Mouse (Mus musculus) layer of hippocampus, adult 2 months (tissue): Measurements from ENCODE around the gene Trim46. TPM values are rescaled to one million over a fixed set of nuclear protein-coding genes. Genes with fewer than 3 reads are reported as not detected.
A peak's percentile ranks its signal among the peaks of the same experiment; 100 is the strongest.
"Not testable (repeated sequence)": the region's sequence is repeated elsewhere in the genome, so short reads cannot be mapped to it uniquely, and the experiment has no call there.

Source experiments
- DNase-seq, 2 experiments: peaks; one replicate each; pipeline ENCODE4 v3.0.0; 2022; ENCODE audit warnings: low spot score in 2 of 2
- H3K27ac ChIP-seq: fragments of 200-600 bp; 2 replicates; pipeline ENCODE4 v1.8.1; 2022
- H3K4me3 ChIP-seq: fragments of 200-600 bp; 2 replicates; pipeline ENCODE4 v1.8.1; 2022; ENCODE audit warnings: mild to moderate bottlenecking
- CTCF ChIP-seq: fragments of 200-600 bp; conservative IDR thresholded peaks from 2 replicates; pipeline ENCODE4 v1.8.1; 2022; ENCODE audit warnings: antibody characterized with exemption, mild to moderate bottlenecking, moderate library complexity
- total RNA-seq, 2 experiments: library from RNA; stranded (reverse); gene quantifications; 2 replicates each; pipeline ENCODE4 v1.2.3; 2021

Gene Trim46
- total RNA-seq, 2 experiments from 2014 or later = 89.1 to 92.8 TPM

DNA sequence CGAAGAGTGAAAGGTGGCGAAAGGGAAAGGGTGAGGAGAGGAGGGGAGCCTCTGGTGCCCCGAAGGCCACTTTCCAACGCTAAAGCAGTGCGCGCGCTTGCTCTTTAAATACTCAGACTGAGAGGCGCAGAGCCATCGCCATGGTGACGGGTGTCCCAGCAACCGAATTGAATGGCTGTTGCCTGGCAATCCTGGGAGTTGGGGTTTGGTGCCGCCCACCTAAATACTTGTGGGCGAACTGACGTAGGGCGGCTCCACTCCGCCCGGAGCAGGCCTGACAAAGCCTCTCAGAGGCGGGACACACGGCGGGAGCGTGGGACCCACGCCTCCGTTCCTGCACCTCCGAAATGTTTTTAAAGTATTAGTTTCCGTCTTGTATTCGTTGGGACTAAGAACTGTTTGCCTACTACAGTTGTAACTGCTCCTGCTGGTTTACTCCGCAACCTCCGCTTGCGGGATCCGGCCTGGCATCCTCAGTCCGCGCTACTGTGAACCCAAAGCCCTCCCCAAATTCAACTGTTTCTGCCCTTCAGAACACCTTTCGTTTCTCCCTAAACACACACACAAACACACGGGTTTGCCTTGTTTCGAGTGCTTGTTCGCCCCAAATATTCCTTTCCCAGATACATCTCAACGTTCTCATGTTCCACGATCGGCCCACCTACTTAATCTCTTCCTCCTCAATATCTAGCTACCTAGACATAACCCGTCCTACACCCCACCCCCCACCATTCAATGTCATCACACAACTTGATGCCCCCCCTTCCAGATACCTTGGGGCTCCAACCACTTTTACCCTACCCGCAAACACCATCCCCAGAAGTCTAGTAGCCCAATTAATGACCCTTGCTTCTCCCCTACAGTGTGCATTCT is 18.6 kb downstream of the Trim46 start:
- TF ChIP-seq CTCF = no peak
- peak; percentile 92 to 96 for DNase-seq
- Histone ChIP-seq H3K27ac (peak overlapping the region; percentile 93), H3K4me3 (peak overlapping the region; percentile 68)

DNA sequence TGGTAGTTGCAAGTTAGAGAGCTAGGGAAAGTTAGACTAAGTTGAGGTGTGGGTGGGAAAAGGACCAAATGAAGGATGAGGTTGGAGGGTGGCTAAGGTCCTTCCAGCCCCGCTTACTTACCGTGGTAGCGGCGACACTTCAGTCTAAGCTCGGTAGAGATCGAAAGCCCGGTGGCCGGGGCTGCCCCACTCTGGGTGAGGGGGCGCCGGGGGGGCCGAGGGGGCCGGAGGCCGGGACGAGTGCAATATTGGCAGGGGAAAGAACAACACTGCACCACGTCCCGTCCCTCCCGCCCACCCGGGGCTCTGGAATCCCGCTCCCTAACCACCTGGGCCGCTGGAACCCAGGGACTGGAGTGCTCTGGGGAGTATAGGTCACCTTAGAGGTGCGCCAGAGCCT is 19.2 kb downstream of the Trim46 start, which contains the start of gene Mtx1:
Mtx1 (minus strand) TSS at position 189 of the 400 bp plus-strand sequence.
- H3K27ac ChIP-seq = peak within 1 kb of the TSS; percentile 93
- peak within 1 kb of the TSS; percentile 68 for H3K4me3 ChIP-seq
- no peak for TF ChIP-seq CTCF
- no peak for DNase-seq

DNA sequence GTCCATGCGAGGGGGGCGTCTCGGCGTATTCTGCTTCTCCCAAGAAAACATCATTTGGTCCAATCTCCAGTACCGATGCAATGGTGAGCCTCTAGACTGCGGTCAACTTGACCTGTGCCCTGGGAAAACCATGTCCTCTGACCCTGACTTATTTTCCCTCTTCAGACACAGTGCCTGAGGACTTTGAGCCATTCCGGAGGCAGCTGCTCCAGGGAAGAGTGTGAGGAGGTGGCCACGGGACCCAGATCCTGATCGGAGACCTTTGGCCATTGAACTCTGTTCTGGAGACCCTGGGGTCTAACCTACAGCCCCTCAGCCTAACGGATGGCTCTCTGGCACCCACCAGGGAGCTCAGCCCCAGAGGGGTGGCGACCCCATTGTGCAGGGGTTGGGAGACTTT is 19.7 kb downstream of the Trim46 start:
- no peak for DNase-seq
- H3K4me3 ChIP-seq = peak overlapping the region; percentile 68
- TF ChIP-seq CTCF = no peak
- peak overlapping the region; percentile 93 for H3K27ac ChIP-seq

DNA sequence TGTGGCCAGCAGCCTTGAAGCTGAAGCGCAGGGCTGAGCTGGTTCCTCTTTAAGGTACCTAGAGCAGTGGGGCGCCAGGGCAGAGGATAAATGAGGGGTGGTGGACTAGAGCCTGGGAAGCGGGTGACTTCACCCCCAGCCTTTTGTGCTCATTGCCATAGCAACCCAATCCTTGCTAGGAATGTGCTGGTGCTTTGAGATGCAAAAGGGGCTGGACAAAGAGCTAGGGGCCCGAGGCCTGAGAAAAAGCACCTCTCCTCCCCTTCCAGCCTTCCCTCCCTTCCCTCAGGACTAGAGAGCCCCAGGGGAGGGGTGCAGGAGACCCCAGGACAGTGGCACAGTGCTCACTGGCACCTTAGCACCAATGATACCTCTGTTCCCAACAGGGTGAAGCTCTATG is 20.2 kb downstream of the Trim46 start:
- TF ChIP-seq CTCF = no peak
- H3K27ac ChIP-seq = peak overlapping the region; percentile 93
- H3K4me3 ChIP-seq = peak overlapping the region; percentile 68
- DNase-seq = peak in 1 of 2 experiments; percentile 70

DNA sequence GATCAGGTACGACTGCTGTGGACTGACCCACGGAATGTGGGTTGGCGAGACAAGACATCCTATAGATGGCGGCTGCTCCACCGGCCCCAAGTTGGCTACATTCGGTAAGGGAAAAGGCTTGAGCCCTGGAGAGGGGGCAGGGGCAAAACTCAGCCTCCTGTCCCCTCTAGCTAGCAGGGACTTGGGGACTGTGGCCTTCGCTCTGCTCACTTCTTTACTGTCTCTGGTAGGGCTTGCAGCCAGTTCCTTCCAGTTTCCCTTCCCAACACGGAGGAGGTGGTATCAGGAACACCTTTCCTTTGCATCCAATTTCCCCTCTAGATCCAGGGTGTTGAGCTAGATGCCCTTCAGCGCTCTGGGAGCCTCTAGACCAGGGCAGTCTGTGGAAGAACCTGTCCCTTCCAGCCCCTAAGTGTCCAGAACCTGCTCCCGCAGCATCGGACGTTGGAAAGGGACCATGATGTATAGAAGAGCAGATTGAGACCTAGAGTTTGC is 20.7 kb downstream of the Trim46 start:
- peak overlapping the region; percentile 93 for H3K27ac ChIP-seq
- DNase-seq = no peak
- H3K4me3 ChIP-seq = peak overlapping the region; percentile 68
- TF ChIP-seq CTCF = no peak

DNA sequence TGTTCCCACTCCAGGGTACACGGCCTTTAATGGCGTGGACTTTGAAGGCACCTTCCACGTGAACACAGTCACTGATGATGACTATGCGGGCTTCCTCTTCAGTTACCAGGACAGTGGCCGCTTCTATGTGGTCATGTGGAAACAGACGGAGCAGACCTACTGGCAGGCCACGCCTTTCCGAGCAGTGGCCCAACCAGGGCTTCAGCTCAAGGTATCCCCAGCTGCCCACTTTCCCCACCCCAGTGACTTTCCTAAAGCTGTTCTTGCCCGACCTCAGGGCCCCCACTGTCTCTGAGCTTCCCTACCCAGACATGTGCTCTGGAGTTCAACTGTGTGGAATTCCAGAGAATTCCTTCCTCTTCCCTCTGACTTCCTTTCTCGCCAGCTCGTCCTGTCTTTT is 21.3 kb downstream of the Trim46 start:
- H3K27ac ChIP-seq = peak overlapping the region; percentile 93
- no peak for TF ChIP-seq CTCF
- H3K4me3 ChIP-seq = peak overlapping the region; percentile 68
- no peak for DNase-seq

DNA sequence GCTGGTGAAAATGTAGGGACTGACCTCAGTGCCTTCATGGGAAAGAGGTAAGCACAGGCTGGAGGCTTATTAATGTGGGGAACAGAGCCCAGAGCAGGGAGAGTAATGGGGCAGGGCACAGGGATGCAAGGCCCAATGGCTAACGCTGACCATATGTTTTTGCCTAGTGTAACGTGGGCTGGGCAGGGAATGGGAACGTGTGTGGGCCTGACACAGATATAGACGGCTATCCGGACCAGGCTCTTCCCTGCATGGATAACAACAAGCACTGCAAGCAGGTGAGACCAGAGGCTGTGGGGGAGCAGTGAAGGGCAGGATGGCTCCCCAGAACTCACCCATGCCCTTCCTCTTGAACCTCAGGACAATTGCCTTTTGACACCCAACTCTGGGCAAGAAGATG is 24.9 kb downstream of the Trim46 start:
- no peak for DNase-seq
- Histone ChIP-seq H3K27ac (no peak overlapping the region), H3K4me3 (no peak overlapping the region)
- no peak for TF ChIP-seq CTCF

DNA sequence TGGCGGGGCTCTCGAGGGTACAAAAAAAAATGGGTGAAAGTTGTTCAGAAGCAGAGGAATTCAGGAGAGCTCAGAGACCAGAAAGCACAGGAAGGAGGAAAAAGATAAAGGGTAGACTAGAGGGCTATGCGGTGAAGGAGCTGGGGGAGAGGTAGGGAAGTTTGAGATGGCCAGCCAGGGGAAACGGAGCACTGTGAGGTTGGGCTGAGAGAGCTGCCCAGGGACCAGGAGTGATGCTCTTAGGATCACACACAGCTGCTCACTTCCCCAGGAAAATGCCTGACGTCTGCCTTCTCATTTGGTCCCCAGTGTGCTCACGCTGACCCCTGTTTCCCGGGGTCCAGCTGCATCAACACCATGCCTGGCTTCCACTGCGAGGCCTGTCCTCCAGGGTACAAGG is 26.6 kb downstream of the Trim46 start:
- H3K27ac ChIP-seq = no peak overlapping the region
- DNase-seq = no peak
- H3K4me3 ChIP-seq = no peak overlapping the region
- no peak for TF ChIP-seq CTCF

DNA sequence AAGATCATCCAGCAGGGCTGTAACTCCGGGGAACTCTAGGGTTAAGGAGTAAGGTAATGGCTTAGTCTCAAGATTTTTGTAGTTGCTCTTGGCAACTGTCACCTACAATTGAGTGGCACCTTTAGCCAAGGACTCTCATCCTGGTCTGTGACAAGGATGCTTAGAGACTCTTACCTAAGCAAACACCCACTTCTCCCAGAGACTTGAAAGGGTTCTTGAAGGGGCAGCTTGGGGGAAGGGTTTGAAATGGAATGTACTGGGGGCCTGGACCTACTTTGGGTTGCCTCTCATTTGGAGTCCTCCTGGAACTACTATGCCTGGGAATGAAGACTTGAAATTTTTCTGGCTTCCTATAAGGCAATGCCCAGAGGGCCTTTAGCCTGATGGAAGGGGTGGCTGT is 27.8 kb downstream of the Trim46 start:
- TF ChIP-seq CTCF = no peak
- H3K27ac ChIP-seq = no peak overlapping the region
- H3K4me3 ChIP-seq = no peak overlapping the region
- DNase-seq = no peak

DNA sequence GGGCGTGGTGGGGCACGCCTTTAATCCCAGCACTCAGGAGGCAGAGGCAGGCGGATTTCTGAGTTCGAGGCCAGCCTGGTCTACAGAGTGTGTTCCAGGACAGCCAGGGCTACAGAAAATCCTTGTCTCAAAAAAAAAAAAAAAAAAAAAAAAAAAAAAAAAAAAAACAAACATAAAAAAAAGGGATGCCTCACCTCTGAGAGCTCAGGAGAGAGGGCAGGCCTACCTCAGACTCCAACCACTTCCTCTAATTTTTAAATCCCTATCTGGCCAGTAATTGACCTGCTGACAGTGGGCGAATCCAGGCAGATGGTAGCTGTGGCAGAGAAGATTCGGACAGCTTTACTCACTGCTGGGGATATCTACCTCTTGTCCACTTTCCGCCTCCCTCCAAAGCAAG is 29.7 kb downstream of the Trim46 start:
- H3K27ac ChIP-seq, H3K4me3 ChIP-seq, DNase-seq: not testable (repeated sequence)

DNA sequence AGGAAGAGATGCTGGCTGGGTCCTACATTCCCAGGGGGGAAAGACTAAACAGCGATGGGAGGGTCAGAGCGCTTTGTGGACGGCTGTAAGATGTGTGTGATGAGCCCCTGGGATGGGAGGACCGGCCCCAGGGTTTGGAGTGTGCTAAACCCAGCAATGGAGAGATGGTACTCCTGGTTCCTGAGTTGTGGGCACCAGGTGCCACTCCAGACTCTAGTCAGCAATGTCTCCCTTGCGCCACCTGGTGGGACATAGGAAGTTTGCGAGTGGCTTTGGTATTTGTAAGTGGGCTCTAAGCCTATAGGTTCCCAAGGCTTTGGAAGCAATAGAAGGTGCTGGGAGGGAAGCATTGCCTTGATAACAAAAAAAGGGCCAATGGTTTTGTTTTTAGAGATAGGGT is 30.3 kb downstream of the Trim46 start:
- peak overlapping the region; percentile 44; the same call in 1 of the 2 replicates for H3K4me3 ChIP-seq
- TF ChIP-seq CTCF = peak; percentile 96
- DNase-seq = peak; percentile 81 to 82
- H3K27ac ChIP-seq = peak overlapping the region; percentile 97; the same call in 1 of the 2 replicates

DNA sequence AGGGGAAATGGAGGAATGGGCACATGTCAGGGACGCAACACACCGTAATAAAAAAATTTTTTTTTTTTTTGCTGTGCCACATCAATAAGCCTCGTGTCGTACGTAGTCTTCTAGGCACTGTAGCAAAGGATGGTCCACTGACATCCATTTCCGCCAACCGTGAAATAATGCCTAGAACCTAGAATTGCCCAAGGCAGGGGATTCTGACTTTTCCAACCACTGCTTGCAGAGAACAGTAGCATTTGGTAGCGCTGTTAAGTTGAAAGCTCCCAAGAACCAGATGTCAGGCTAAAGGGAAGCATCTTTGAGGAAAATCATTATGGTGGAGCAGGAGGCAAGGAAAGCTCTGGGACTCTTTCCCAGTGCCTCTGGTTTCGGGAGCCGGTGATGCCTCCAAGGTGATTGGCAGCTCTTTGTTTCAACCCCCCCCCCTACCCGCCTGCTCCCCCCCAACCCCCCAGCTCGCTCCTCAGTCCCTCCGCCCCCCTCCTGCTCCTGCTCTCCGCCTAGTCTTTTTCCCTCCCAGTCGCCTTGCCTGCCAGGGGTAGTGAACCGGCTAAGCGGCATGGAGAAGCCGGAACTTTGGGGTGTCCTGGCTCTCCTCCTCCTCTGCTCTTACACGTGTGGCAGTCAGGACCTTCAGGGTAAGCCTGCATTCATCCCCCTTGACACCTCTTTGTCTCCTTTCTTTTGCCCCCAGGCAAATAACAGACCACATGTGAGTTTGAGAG is 31.3 kb downstream of the Trim46 start, which contains the start of gene Thbs3:
Thbs3 (plus strand) TSS at position 500 of the 731 bp plus-strand sequence.
- no peak for TF ChIP-seq CTCF
- H3K27ac ChIP-seq = peak within 1 kb of the TSS; percentile 97
- peak within 1 kb of the TSS; percentile 83 for H3K4me3 ChIP-seq
- DNase-seq = no peak

DNA sequence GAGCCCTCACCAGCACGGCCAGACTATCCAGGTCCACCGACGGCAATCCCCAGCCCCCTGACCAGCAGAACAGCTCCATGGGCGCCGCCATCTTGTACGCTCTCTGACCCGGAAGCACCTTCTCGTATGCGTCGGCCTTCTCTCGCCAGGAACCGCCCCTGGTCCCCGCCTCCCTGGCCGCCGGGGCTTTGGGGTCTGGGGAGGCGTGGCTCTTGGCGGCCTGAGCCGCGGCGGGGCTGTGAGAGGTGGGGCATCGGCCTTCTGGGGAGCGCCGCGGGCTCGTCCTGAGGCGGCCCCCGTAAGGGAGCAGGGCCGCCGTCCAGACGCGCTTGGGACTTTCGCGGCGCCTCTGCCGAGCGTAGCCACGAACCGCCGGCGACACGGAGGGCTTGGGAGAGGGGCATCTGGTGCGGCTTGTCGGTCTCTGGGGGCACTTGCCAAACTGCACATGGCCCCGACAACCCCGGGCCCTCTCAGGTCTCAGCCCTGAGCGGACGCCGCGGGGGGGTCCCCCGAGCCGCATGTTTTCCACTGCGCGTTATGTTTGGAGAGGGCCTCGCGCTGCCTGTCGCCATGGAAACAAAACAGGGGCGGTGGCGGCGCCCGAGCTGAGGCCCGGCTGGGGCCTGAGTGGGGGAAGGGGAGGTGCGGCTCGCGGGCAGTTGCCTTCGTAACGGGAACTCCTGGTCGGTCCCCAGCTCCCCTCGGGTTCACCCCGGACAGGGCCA is 32.1 kb downstream of the Trim46 start:
- no peak for TF ChIP-seq CTCF

More for the DNA sequence above, 32.1 kb downstream of the Trim46 start:
- peak; percentile 88 to 92 for DNase-seq
- Histone ChIP-seq H3K4me3 (peak overlapping the region; percentile 83), H3K27ac (peak overlapping the region; percentile 97)
